Mouse (Mus musculus) MEL (cell line): ENCODE measurements at regions not wholly inside any gene's neighbourhood (a gene's known extent, or its start where the extent isn't known, plus 50 kb on each side); places are given as distances from the start of the nearest gene placed in this dataset.

Experiments
- CTCF ChIP-seq, 3 experiments: IDR thresholded peaks in 2 of 3; conservative IDR thresholded peaks in 1 of 3; 2 replicates each; pipeline ENCODE4 v1.5.1; 2011 to 2012; ENCODE audit warnings: low read length in 3 of 3, low read depth in 2 of 3, mild to moderate bottlenecking in 2 of 3, improper control_type of control experiment in 1 of 3, inconsistent platforms in 1 of 3, mixed read lengths in 1 of 3, moderate library complexity in 1 of 3; ENCODE audit not compliant: control insufficient read depth in 1 of 3, insufficient read depth in 1 of 3, poor library complexity in 1 of 3, severe bottlenecking in 1 of 3
- GATA1 ChIP-seq: IDR thresholded peaks from 2 replicates; pipeline ENCODE4 v1.6.1; 2011; ENCODE audit warnings: low read depth, low read length, improper control_type of control experiment
- HCFC1 ChIP-seq: IDR thresholded peaks from 2 replicates; pipeline ENCODE4 v1.6.1; 2012; ENCODE audit warnings: low read depth, mild to moderate bottlenecking, inconsistent platforms, low read length, improper control_type of control experiment, moderate library complexity
- JUND ChIP-seq: IDR thresholded peaks from 2 replicates; pipeline ENCODE4 v1.6.1; 2011; ENCODE audit warnings: low read depth, mild to moderate bottlenecking, improper control_type of control experiment, low read length
- MAFK ChIP-seq: IDR thresholded peaks from 2 replicates; pipeline ENCODE4 v1.6.1; 2011; ENCODE audit warnings: low read depth, mild to moderate bottlenecking, low read length, improper control_type of control experiment, borderline replicate concordance
- POLR2A ChIP-seq, 2 experiments: IDR thresholded peaks; 2 replicates each; pipeline ENCODE4 v1.6.1; 2011 to 2012; ENCODE audit warnings: low read length in 2 of 2, mild to moderate bottlenecking in 2 of 2, control low read depth in 1 of 2, improper control_type of control experiment in 1 of 2, low read depth in 1 of 2, moderate library complexity in 1 of 2; ENCODE audit not compliant: control insufficient read depth in 1 of 2, insufficient read depth in 1 of 2, poor library complexity in 1 of 2
- POLR2AphosphoS2 ChIP-seq: IDR thresholded peaks from 2 replicates; pipeline ENCODE4 v1.6.1; 2011; ENCODE audit warnings: low read length, improper control_type of control experiment
- TAL1 ChIP-seq: IDR thresholded peaks from 2 replicates; pipeline ENCODE4 v1.6.1; 2012; ENCODE audit warnings: mild to moderate bottlenecking, inconsistent platforms, low read length, moderate library complexity, mixed read lengths
- TBP ChIP-seq: IDR thresholded peaks from 2 replicates; pipeline ENCODE4 v1.8.0; 2011; ENCODE audit warnings: low read depth, low read length, improper control_type of control experiment
- TCF12 ChIP-seq: IDR thresholded peaks from 2 replicates; pipeline ENCODE4 v1.6.1; 2014; ENCODE audit warnings: low read depth, mild to moderate bottlenecking, inconsistent platforms, low read length, improper control_type of control experiment, moderate library complexity
- ZKSCAN1 ChIP-seq: IDR thresholded peaks from 2 replicates; pipeline ENCODE4 v1.6.1; 2012; ENCODE audit warnings: low read depth, mild to moderate bottlenecking, inconsistent platforms, low read length, improper control_type of control experiment, moderate library complexity

- TF ChIP-seq POLR2A (IDR thresholded peaks at IDR 0.05; ENCODE audit: control insufficient read depth in 1 of 2, insufficient read depth in 1 of 2, low read depth in 1 of 2, low read length in 2 of 2, poor library complexity in 1 of 2) (no peak), CTCF (IDR thresholded peaks at IDR 0.05 in 2 of 3, conservative IDR thresholded peaks at IDR 0.05 in 1 of 3; ENCODE audit: control insufficient read depth in 1 of 3, insufficient read depth in 1 of 3, low read depth in 2 of 3, low read length in 3 of 3, poor library complexity in 1 of 3, severe bottlenecking in 1 of 3) (no peak), ZKSCAN1 (no peak), JUND (no peak), TAL1 (no peak), MAFK (no peak), POLR2AphosphoS2 (no peak), GATA1 (no peak), TBP (no peak), TCF12 (no peak), HCFC1 (no peak)
Measured at GRCm38 (mm10) chr16:58068654-58069271, 314.2 kb upstream of the Col8a1 start.
